Mouse (Mus musculus) gonadal fat pad, adult 2 months (tissue): ENCODE results near the gene 2310050C09Rik. TPM values are rescaled to one million over a fixed set of nuclear protein-coding genes. Genes with fewer than 3 reads are reported as not detected.

ENCODE experiments used
- DNase-seq: peaks from one replicate; pipeline ENCODE4 v3.0.0-alpha.2; 2012; ENCODE audit warnings: low read depth
- polyA plus RNA-seq: library from polyadenylated mRNA; depleted of rRNA; stranded (reverse); fragments of >200 nt; gene quantifications from 2 replicates; pipeline ENCODE4 v1.2.3, GENCODE M21; 2012; rRNA removed

Gene 2310050C09Rik
- not detected in 2 replicates for polyA plus RNA-seq

GRCm38 (mm10) chr3:92870116-92870515, at the start of gene 2310050C09Rik:
Gene 2310050C09Rik, minus strand, starts transcription at chr3:92870216.
- DNase-seq: no peak

DNA sequence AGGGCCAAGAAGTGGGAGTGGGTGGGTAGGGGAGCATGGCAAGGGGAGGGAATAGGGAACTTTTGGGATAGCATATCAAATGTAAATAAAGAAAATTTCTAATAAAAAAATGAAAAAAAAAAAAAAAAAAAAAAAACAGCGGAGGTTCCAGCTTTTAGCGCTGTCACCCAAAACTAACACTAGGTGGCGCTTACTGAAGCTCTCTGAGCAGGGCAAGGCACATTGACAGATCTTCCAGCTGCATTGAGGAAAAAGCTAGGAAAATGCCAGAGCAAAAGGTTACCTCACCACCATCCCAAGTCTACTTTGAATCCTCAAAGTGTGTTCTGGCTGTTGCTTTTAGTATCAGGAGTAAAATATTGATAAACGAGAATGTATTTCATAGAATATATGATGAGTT, 37.6 kb upstream of the 2310050C09Rik start:
- DNase-seq: no peak

DNA sequence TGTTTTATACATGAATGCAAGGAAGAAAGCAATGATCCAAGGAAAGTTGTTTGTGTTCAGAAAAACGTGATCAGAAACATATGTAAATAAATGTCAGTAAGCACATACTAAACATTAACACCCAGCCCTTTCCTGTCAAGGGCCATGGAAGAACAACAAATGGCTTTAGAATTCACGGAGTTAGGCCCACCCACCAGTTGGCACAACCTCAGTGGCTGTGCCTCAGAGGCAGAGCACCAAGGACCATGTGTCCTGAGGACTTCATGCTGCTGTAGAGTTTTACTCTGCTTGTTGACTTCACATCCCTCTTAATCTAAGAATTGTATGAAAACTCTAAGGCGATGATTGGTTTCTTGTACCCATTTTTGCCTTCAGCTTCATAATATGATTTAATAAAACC, 35.2 kb upstream of the 2310050C09Rik start:
- no peak for DNase-seq

DNA sequence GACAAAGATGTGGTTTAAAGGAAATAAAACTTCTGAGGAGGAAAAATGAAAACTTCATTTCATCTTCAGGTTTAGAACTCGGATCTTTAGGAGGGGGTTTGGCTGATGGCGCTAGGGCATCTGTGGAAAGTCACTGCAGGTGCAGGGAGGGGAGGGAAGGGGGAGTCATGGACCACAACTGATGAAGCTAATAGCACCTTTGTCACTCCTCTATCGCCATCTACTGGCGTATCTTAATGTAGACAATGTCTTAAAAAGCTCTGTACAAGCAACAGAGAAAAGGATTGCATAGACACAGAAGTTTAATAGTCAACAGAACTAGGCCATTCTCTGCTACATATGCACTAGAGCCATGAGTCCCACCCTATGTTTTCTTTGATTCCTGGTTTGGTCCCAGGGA, 33.6 kb upstream of the 2310050C09Rik start:
- DNase-seq: no peak

DNA sequence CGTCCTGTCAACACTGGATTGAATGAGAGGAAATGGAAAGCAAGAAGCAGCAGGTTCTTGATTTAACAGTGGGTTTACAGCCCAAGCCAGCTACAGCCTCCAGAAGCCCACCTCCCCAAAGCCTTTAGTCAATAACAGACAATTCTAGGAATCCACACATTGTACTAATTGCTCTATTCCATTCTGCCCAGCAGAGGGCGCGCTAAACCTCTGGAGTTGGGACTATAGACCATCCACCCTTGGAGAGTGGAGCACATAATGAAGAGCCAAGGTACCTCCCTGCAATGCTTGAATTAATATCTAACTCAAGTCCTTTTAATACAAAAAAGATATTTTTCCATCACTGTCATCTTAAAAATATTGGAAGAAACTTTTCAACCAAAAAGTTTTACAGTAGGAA, 33.0 kb upstream of the 2310050C09Rik start:
- no peak for DNase-seq

- peak; percentile 37 for DNase-seq
Observed at GRCm38 (mm10) chr3:92894489-92894888, 24.5 kb upstream of the 2310050C09Rik start.

DNA sequence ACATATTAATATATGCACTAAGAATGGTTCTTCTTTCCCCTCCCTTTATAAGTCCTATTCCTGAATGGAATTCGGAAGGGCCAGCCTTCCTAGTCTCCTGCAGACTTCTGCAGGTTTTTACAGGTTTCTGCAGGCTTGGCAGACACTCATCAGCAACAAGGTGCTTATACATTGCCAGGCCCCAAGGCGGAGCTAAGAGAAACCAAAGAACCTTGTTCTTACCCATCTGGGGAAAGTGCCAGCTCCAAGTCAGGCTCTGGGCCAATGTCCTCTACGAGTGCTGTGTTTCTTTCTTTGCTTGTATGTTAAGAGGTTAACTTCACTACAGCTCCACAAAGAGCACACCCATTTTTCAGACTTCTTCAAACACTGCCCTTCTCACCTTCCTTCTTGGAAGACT, 24.0 kb upstream of the 2310050C09Rik start:
- DNase-seq: peak; percentile 82

- DNase-seq: no peak
Observed at GRCm38 (mm10) chr3:92874180-92874579, 4.2 kb upstream of the 2310050C09Rik start.

- no peak for DNase-seq
Observed at GRCm38 (mm10) chr3:92851186-92851585, 18.8 kb downstream of the 2310050C09Rik start, which contains the start of gene Lce1l. Gene Lce1l, minus strand, starts transcription at chr3:92851286.

- no peak for DNase-seq
Observed at GRCm38 (mm10) chr3:92827108-92827507, 42.9 kb downstream of the 2310050C09Rik start, which contains the start of gene Kprp. Gene Kprp, minus strand, starts transcription at chr3:92827247.

DNA sequence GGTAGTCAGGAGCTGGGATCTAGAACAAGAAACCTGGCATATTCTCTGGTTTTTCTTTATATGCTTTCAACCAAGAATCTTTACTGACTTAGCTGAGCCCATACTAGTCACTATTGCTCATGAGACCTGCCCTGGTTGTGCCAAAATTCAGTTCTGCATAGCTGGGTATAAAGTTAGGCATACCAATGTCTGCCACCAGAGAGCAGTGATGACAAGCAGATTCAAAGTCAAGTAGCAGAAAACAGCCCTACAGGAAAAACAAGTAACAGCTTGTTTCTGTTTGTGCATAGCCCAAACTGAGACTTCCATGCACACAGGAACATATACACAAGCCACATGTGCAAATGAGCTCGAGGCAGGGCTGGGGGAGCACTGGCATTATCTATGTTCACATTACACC, 44.2 kb downstream of the 2310050C09Rik start:
- DNase-seq: no peak

Other genes starting within 250 kb of the 2310050C09Rik start
- gene Lce6a, start 248.6 kb downstream of the 2310050C09Rik start, polyA plus RNA-seq: 0.45 TPM in 1 of 2 replicates, not detected in the other
- gene Lce1a1, start 221.9 kb downstream of the 2310050C09Rik start, polyA plus RNA-seq: not detected in 2 replicates
- gene Lce1b, start 213.3 kb downstream of the 2310050C09Rik start, polyA plus RNA-seq: not detected in 2 replicates
- gene Lce1a2, start 199.9 kb downstream of the 2310050C09Rik start, polyA plus RNA-seq: not detected in 2 replicates
- gene Lce1c, start 191.0 kb downstream of the 2310050C09Rik start, polyA plus RNA-seq: not detected in 2 replicates
- not detected in 2 replicates for gene Lce1d, start 183.0 kb downstream of the 2310050C09Rik start, polyA plus RNA-seq
- not detected in 2 replicates for gene Lce1e, start 161.1 kb downstream of the 2310050C09Rik start, polyA plus RNA-seq
- gene Lce1f, start 149.9 kb downstream of the 2310050C09Rik start, polyA plus RNA-seq: not detected in 2 replicates
- not detected in 2 replicates for gene Gm38119, start 131.1 kb downstream of the 2310050C09Rik start, polyA plus RNA-seq
- not detected in 2 replicates for gene Lce1g, start 117.9 kb downstream of the 2310050C09Rik start, polyA plus RNA-seq
- gene Lce1h, start 105.2 kb downstream of the 2310050C09Rik start, polyA plus RNA-seq: not detected in 2 replicates
- not detected in 2 replicates for gene Lce1i, start 91.3 kb downstream of the 2310050C09Rik start, polyA plus RNA-seq
- gene Lce1j, start 79.7 kb downstream of the 2310050C09Rik start, polyA plus RNA-seq: not detected in 2 replicates
- gene Lce1k, start 62.3 kb downstream of the 2310050C09Rik start, polyA plus RNA-seq: not detected in 2 replicates
- not detected in 2 replicates for gene Kprp, start 43.0 kb downstream of the 2310050C09Rik start, polyA plus RNA-seq
- not detected in 2 replicates for gene Lce1l, start 18.9 kb downstream of the 2310050C09Rik start, polyA plus RNA-seq
- gene Lce3a, start 56.0 kb upstream of the 2310050C09Rik start, polyA plus RNA-seq: not detected in 2 replicates
- gene Lce3b, start 62.8 kb upstream of the 2310050C09Rik start, polyA plus RNA-seq: not detected in 2 replicates
- gene Lce3c, start 74.3 kb upstream of the 2310050C09Rik start, polyA plus RNA-seq: not detected in 2 replicates
- not detected in 2 replicates for gene Lce3d, start 87.2 kb upstream of the 2310050C09Rik start, polyA plus RNA-seq
- not detected in 2 replicates for gene Lce3e, start 96.8 kb upstream of the 2310050C09Rik start, polyA plus RNA-seq
- gene Lce3f, start 122.0 kb upstream of the 2310050C09Rik start, polyA plus RNA-seq: not detected in 2 replicates
- gene Crct1, start 145.5 kb upstream of the 2310050C09Rik start, polyA plus RNA-seq: not detected in 2 replicates
- gene Lce1m, start 148.8 kb upstream of the 2310050C09Rik start, polyA plus RNA-seq: not detected in 2 replicates
- not detected in 2 replicates for gene Gm4858, start 198.6 kb upstream of the 2310050C09Rik start, polyA plus RNA-seq